Mouse (Mus musculus) erythroblast, embryonic 14.5 days (primary cell): ENCODE measurements at regions not wholly inside any gene's neighbourhood (a gene's known extent, or its start where the extent isn't known, plus 50 kb on each side); places are given as distances from the start of the nearest gene placed in this dataset.

ENCODE experiments used
- GATA1 ChIP-seq: IDR thresholded peaks from 2 replicates; pipeline ENCODE4 v1.6.1; 2012; ENCODE audit warnings: low read length, inconsistent platforms, mixed read lengths
- TAL1 ChIP-seq: IDR thresholded peaks from 3 replicates; pipeline ENCODE4 v1.6.1; 2012; ENCODE audit warnings: low read length, inconsistent platforms, mixed read lengths

GRCm38 (mm10) chr9:87894051-87894450 lies 163.0 kb upstream of the Tbx18 start:
- TF ChIP-seq TAL1 (no peak), GATA1 (no peak)
